Mouse (Mus musculus) thymus, postnatal 36 days (tissue): ENCODE results near the gene Tbc1d12.
"Not testable (repeated sequence)": the region's sequence is repeated elsewhere in the genome, so short reads cannot be mapped to it uniquely, and the experiment has no call there.

Source experiments
- DNase-seq, 2 experiments: peaks; one replicate each; pipeline ENCODE4 v3.0.0; 2022; ENCODE audit warnings: mixed read lengths in 2 of 2

The Tbc1d12 gene

GRCm38 (mm10) chr19:38836438-38837170 is at the start of gene Tbc1d12:
Gene Tbc1d12, plus strand, starts transcription at chr19:38836579.
- DNase-seq: peak; percentile 82 to 84

- no peak for DNase-seq
These were observed 48.6 kb upstream of the Tbc1d12 start for GRCm38 (mm10) chr19:38787756-38788155.

GRCm38 (mm10) chr19:38793563-38794045 is 42.8 kb upstream of the Tbc1d12 start:
- DNase-seq: no peak

- DNase-seq: no peak
These were observed 39.8 kb upstream of the Tbc1d12 start for GRCm38 (mm10) chr19:38796546-38796945.

- no peak for DNase-seq
These were observed 38.1 kb upstream of the Tbc1d12 start for GRCm38 (mm10) chr19:38798291-38798690.

GRCm38 (mm10) chr19:38798801-38799200 is 37.6 kb upstream of the Tbc1d12 start:
- DNase-seq: no peak

GRCm38 (mm10) chr19:38818191-38818590 is 18.2 kb upstream of the Tbc1d12 start:
- no peak for DNase-seq

GRCm38 (mm10) chr19:38818766-38819426 is 17.5 kb upstream of the Tbc1d12 start, which contains the start of gene Noc3l:
Gene Noc3l, minus strand, starts transcription at chr19:38819237.
- peak; percentile 90 to 93 for DNase-seq

- no peak for DNase-seq
These were observed 17.0 kb upstream of the Tbc1d12 start for GRCm38 (mm10) chr19:38819427-38819802.

GRCm38 (mm10) chr19:38820186-38820804 is 16.1 kb upstream of the Tbc1d12 start:
- no peak for DNase-seq

GRCm38 (mm10) chr19:38833224-38833623 is 3.2 kb upstream of the Tbc1d12 start:
- no peak for DNase-seq

GRCm38 (mm10) chr19:38836084-38836437 is 318 bp upstream of the Tbc1d12 start:
- DNase-seq: no peak

GRCm38 (mm10) chr19:38837171-38837641 is 827 bp downstream of the Tbc1d12 start:
- peak in 1 of 2 experiments; percentile 25 for DNase-seq

- no peak for DNase-seq
These were observed 8.4 kb downstream of the Tbc1d12 start for GRCm38 (mm10) chr19:38844817-38845216.

- DNase-seq: no peak
These were observed 10.0 kb downstream of the Tbc1d12 start for GRCm38 (mm10) chr19:38846373-38846772.

- DNase-seq: no peak
These were observed 21.8 kb downstream of the Tbc1d12 start for GRCm38 (mm10) chr19:38858224-38858623.

- no peak for DNase-seq
These were observed 26.1 kb downstream of the Tbc1d12 start for GRCm38 (mm10) chr19:38862523-38862922.

- not testable (repeated sequence) for DNase-seq
These were observed 38.4 kb downstream of the Tbc1d12 start for GRCm38 (mm10) chr19:38874825-38875224.

- DNase-seq: no peak
These were observed 43.9 kb downstream of the Tbc1d12 start for GRCm38 (mm10) chr19:38880300-38880699.

GRCm38 (mm10) chr19:38901146-38902135 is 65.1 kb downstream of the Tbc1d12 start:
- no peak for DNase-seq

GRCm38 (mm10) chr19:38902501-38902900 is 66.1 kb downstream of the Tbc1d12 start:
- no peak for DNase-seq

- DNase-seq: no peak
These were observed 77.4 kb downstream of the Tbc1d12 start for GRCm38 (mm10) chr19:38913786-38914185.
